10 mouse cellular contexts compared by ENCODE assay signal in genomic region chr5:98169376-98170351, GRCm38 (mm10). TPM values are rescaled to one million over a fixed set of nuclear protein-coding genes. Genes with fewer than 3 reads are reported as not detected.
DNase-seq lines count a peak whose midpoint lies in the region; ATAC-seq lines count a peak whose summit lies in the region.
"Had no signal": no experiment of that assay in that cellular context is flagged by ENCODE, and none has a peak within 500 bp of the region (broad histone marks: within the 10 kb centered on the region; RNA-seq: fewer than 3 reads in every experiment).

No protein-coding gene starts in this region.

- H3K4me2 ChIP-seq in kidney, embryonic 16.5 days (replicated peaks; ENCODE audit: low read depth, low read length) = no peak overlapping the region
- H3K4me2 ChIP-seq in hindbrain, embryonic 16.5 days (ENCODE audit: low read length) = peak overlapping the region; percentile 66
- peak overlapping the region; percentile 72 for H3K4me2 ChIP-seq in neural tube, embryonic 13.5 days

- 2% methylated on average over 30 of the region's 30 CpGs for WGBS in kidney, embryonic 16.5 days
- WGBS in embryonic facial prominence, embryonic 10.5 days = under 1% methylated on average over 30 of the region's 30 CpGs
- WGBS in hindbrain, embryonic 16.5 days = 3% methylated on average over 30 of the region's 30 CpGs
- WGBS in neural tube, embryonic 13.5 days = under 1% methylated on average over 30 of the region's 30 CpGs

- H3K4me3 ChIP-seq in kidney, embryonic 16.5 days (ENCODE audit: low read length) = 0 out of 2 replicates have a peak overlapping the region, but pooled peaks have one; percentile 58
- peak overlapping the region; percentile 65; the same call in 1 of the 2 replicates for H3K4me3 ChIP-seq in embryonic facial prominence, embryonic 10.5 days
- peak overlapping the region; percentile 12 for H3K4me3 ChIP-seq in hindbrain, embryonic 16.5 days (ENCODE audit: low read length)
- peak overlapping the region; percentile 45 for H3K4me3 ChIP-seq in neural tube, embryonic 13.5 days
- H3K4me3 ChIP-seq: megakaryocyte, embryonic 14.5 days had no signal

- DNase-seq in kidney, adult 11 months = no peak
- peak; percentile 55 for DNase-seq in embryonic facial prominence, embryonic 10.5 days (ENCODE audit: low spot score)
- DNase-seq in ovary, adult 18-20 months (ENCODE audit: low spot score) = no peak
- no peak for DNase-seq in layer of hippocampus, adult 9-11 months
- no peak for DNase-seq in Muller cell, postnatal 12 days (ENCODE audit: inconsistent ontology term)
- DNase-seq: cerebellum, adult 8-10 months had no signal

- no peak for ATAC-seq in kidney, embryonic 16.5 days (ENCODE audit: low FRiP score, low TSS enrichment)
- ATAC-seq in hindbrain, embryonic 16.5 days = no peak
- peak; percentile 32 for ATAC-seq in neural tube, embryonic 13.5 days (ENCODE audit: low read depth)

- H3K27me3 ChIP-seq in kidney, embryonic 16.5 days (ENCODE audit: insufficient read depth, low read length) = peaks cover 91% of the 10 kb centered on the region
- H3K27me3 ChIP-seq in embryonic facial prominence, embryonic 10.5 days (replicated peaks; ENCODE audit: low read depth, poor library complexity, severe bottlenecking) = peaks cover 100% of the 10 kb centered on the region
- peaks cover 41% of the 10 kb centered on the region for H3K27me3 ChIP-seq in hindbrain, embryonic 16.5 days (replicated peaks; ENCODE audit: control insufficient read depth, insufficient read depth, low read length)
- H3K27me3 ChIP-seq in neural tube, embryonic 13.5 days = peaks cover 84% of the 10 kb centered on the region

- no peak overlapping the region for H3K27ac ChIP-seq in kidney, embryonic 16.5 days (ENCODE audit: low read length)
- no peak overlapping the region for H3K27ac ChIP-seq in embryonic facial prominence, embryonic 10.5 days (replicated peaks)
- peak overlapping the region; percentile 31; the same call in 1 of the 2 replicates for H3K27ac ChIP-seq in hindbrain, embryonic 16.5 days (ENCODE audit: low read depth, low read length)
- H3K27ac ChIP-seq in neural tube, embryonic 13.5 days (replicated peaks) = peak overlapping the region; percentile 68

- no peaks in the 10 kb centered on the region for H3K36me3 ChIP-seq in kidney, embryonic 16.5 days (ENCODE audit: insufficient read depth, low read length)
- no peaks in the 10 kb centered on the region for H3K36me3 ChIP-seq in embryonic facial prominence, embryonic 10.5 days (replicated peaks)
- no peaks in the 10 kb centered on the region for H3K36me3 ChIP-seq in hindbrain, embryonic 16.5 days (ENCODE audit: control insufficient read depth, insufficient read depth, low read length)
- H3K36me3 ChIP-seq in neural tube, embryonic 13.5 days = no peaks in the 10 kb centered on the region

- H3K9ac ChIP-seq in kidney, embryonic 16.5 days (replicated peaks; ENCODE audit: low read length) = no peak overlapping the region
- H3K9ac ChIP-seq in hindbrain, embryonic 16.5 days (ENCODE audit: low read depth, low read length) = peak overlapping the region; percentile 26
- peak overlapping the region; percentile 59 for H3K9ac ChIP-seq in neural tube, embryonic 13.5 days

- H3K4me1 ChIP-seq in kidney, embryonic 16.5 days (ENCODE audit: insufficient read depth, low read length) = peaks cover 23% of the 10 kb centered on the region
- H3K4me1 ChIP-seq in embryonic facial prominence, embryonic 10.5 days = peaks cover 60% of the 10 kb centered on the region
- peaks cover 28% of the 10 kb centered on the region for H3K4me1 ChIP-seq in hindbrain, embryonic 16.5 days (ENCODE audit: control insufficient read depth, insufficient read depth, low read depth, low read length)
- H3K4me1 ChIP-seq in neural tube, embryonic 13.5 days (replicated peaks) = peaks cover 70% of the 10 kb centered on the region

- H3K9me3 ChIP-seq in kidney, embryonic 16.5 days (ENCODE audit: low read length) = no peaks in the 10 kb centered on the region
- no peaks in the 10 kb centered on the region for H3K9me3 ChIP-seq in embryonic facial prominence, embryonic 10.5 days
- no peaks in the 10 kb centered on the region for H3K9me3 ChIP-seq in hindbrain, embryonic 16.5 days (ENCODE audit: control insufficient read depth, low read length)
- H3K9me3 ChIP-seq in neural tube, embryonic 13.5 days = no peaks in the 10 kb centered on the region

RNA-seq across cellular contexts. Expression of gene Prdm8, which starts 2.7 kb away (rescaled TPM):
- polyA plus RNA-seq in kidney, embryonic 16.5 days (2015; fragmentation: Nextera tagmentation; extraction: Ambion mirVana) = 0.04 TPM in 1 of 2 replicates, not detected in the other
- 0.05 and 0.19 TPM in 2 replicates for polyA plus RNA-seq in embryonic facial prominence, embryonic 10.5 days (2016; fragmentation: Nextera tagmentation; extraction: Ambion mirVana)
- polyA plus RNA-seq in hindbrain, embryonic 16.5 days (2015; fragmentation: Nextera tagmentation; extraction: Ambion mirVana) = 3.1 and 3.2 TPM in 2 replicates
- polyA plus RNA-seq in neural tube, embryonic 13.5 days (2015; fragmentation: Nextera tagmentation; extraction: Ambion mirVana) = 3.5 and 3.8 TPM in 2 replicates

Comparison
In these comparisons a context has a peak if more than half of its experiments do, and no peak if none do; other contexts are left out.
1. H3K27ac ChIP-seq: peak in hindbrain, embryonic 16.5 days (single experiment) and neural tube, embryonic 13.5 days (single experiment); none in kidney, embryonic 16.5 days (single experiment) and embryonic facial prominence, embryonic 10.5 days (single experiment).
2. H3K4me3 ChIP-seq: peak in every context shown above with its lines; median percentile 65 in embryonic facial prominence, embryonic 10.5 days; 58 in kidney, embryonic 16.5 days; 45 in neural tube, embryonic 13.5 days; 12 in hindbrain, embryonic 16.5 days.